Comparison of ENCODE assay signal across 8 mouse cellular contexts in genomic region chr12:112510733-112511372, GRCm38 (mm10). TPM values are rescaled to one million over a fixed set of nuclear protein-coding genes. Genes with fewer than 3 reads are reported as not detected.
DNase-seq lines count a peak whose midpoint lies in the region; ATAC-seq and TF ChIP-seq lines count a peak whose summit lies in the region.

No protein-coding gene starts in this region.

- H3K4me3 ChIP-seq in ES-Bruce4 (ENCODE audit: low read depth, low read length), result peak overlapping the region; percentile 44
- peak overlapping the region; percentile 44 for H3K4me3 ChIP-seq in embryonic facial prominence, embryonic 13.5 days
- peak overlapping the region; percentile 44 for H3K4me3 ChIP-seq in hindbrain, embryonic 14.5 days (replicated peaks; ENCODE audit: low read length)
- peak overlapping the region; percentile 42 for H3K4me3 ChIP-seq in limb, embryonic 10.5 days
- peak overlapping the region; percentile 43 for H3K4me3 ChIP-seq in neural tube, embryonic 15.5 days (replicated peaks)

- no peaks in the 10 kb centered on the region for H3K9me3 ChIP-seq in ES-Bruce4 (replicated peaks; ENCODE audit: control insufficient read depth, insufficient read depth, low read length, poor library complexity, severe bottlenecking)
- no peaks in the 10 kb centered on the region for H3K9me3 ChIP-seq in embryonic facial prominence, embryonic 13.5 days
- no peaks in the 10 kb centered on the region for H3K9me3 ChIP-seq in hindbrain, embryonic 14.5 days (ENCODE audit: control insufficient read depth, low read length)
- no peaks in the 10 kb centered on the region for H3K9me3 ChIP-seq in limb, embryonic 10.5 days (replicated peaks)
- H3K9me3 ChIP-seq in neural tube, embryonic 15.5 days (replicated peaks), result no peaks in the 10 kb centered on the region

- peak overlapping the region; percentile 80 for H3K4me2 ChIP-seq in embryonic facial prominence, embryonic 13.5 days
- H3K4me2 ChIP-seq in hindbrain, embryonic 14.5 days (replicated peaks), result peak overlapping the region; percentile 75
- H3K4me2 ChIP-seq in neural tube, embryonic 15.5 days, result peak overlapping the region; percentile 68

- peak; percentile 4 for DNase-seq in cerebellum, adult 11 months
- no peak for DNase-seq in cerebellum, adult 9-10 months
- DNase-seq in hindbrain, embryonic 14.5 days (ENCODE audit: low spot score), result peak; percentile 75
- peak; percentile 81 for DNase-seq in limb, embryonic 10.5 days (ENCODE audit: low spot score)
- DNase-seq in spleen, postnatal 4 days (ENCODE audit: low spot score in 2 of 2), result no peak

- no peak overlapping the region for H3K9ac ChIP-seq in ES-Bruce4 (ENCODE audit: low read depth, poor library complexity, severe bottlenecking)
- H3K9ac ChIP-seq in embryonic facial prominence, embryonic 13.5 days, result 0 out of 2 replicates have a peak overlapping the region, but pooled peaks have one; percentile 17
- H3K9ac ChIP-seq in hindbrain, embryonic 14.5 days, result peak overlapping the region; percentile 70
- H3K9ac ChIP-seq in neural tube, embryonic 15.5 days (replicated peaks), result peak overlapping the region; percentile 47

- WGBS in embryonic facial prominence, embryonic 13.5 days, result 2% methylated on average over 62 of the region's 62 CpGs
- WGBS in hindbrain, embryonic 14.5 days, result 1% methylated on average over 62 of the region's 62 CpGs
- 3% methylated on average over 62 of the region's 62 CpGs for WGBS in limb, embryonic 10.5 days
- WGBS in neural tube, embryonic 15.5 days, result 2% methylated on average over 62 of the region's 62 CpGs

- no peak for TF ChIP-seq CTCF in ES-Bruce4 (IDR thresholded peaks at IDR 0.05; ENCODE audit: low read depth, low read length)

- no peak for TF ChIP-seq EP300 in ES-Bruce4 (IDR thresholded peaks at IDR 0.05; ENCODE audit: insufficient read depth, low read depth, low read length)

- TF ChIP-seq POLR2A in ES-Bruce4 (IDR thresholded peaks at IDR 0.05; ENCODE audit: insufficient read depth, low read length), result no peak

- no peaks in the 10 kb centered on the region for H3K36me3 ChIP-seq in ES-Bruce4 (ENCODE audit: control insufficient read depth, insufficient read depth, low read length, poor library complexity, severe bottlenecking)
- H3K36me3 ChIP-seq in embryonic facial prominence, embryonic 13.5 days, result no peaks in the 10 kb centered on the region
- no peaks in the 10 kb centered on the region for H3K36me3 ChIP-seq in hindbrain, embryonic 14.5 days (replicated peaks; ENCODE audit: control insufficient read depth, insufficient read depth)
- no peaks in the 10 kb centered on the region for H3K36me3 ChIP-seq in limb, embryonic 10.5 days
- no peaks in the 10 kb centered on the region for H3K36me3 ChIP-seq in neural tube, embryonic 15.5 days

- H3K27ac ChIP-seq in ES-Bruce4 (ENCODE audit: insufficient read depth, low read length), result no peak overlapping the region
- no peak overlapping the region for H3K27ac ChIP-seq in embryonic facial prominence, embryonic 13.5 days
- H3K27ac ChIP-seq in hindbrain, embryonic 14.5 days, result peak overlapping the region; percentile 83
- H3K27ac ChIP-seq in limb, embryonic 10.5 days, result no peak overlapping the region
- peak overlapping the region; percentile 79 for H3K27ac ChIP-seq in neural tube, embryonic 15.5 days (replicated peaks)

- 0 out of 2 replicates have a peak, but pooled peaks have one; percentile 52 for ATAC-seq in embryonic facial prominence, embryonic 13.5 days (ENCODE audit: insufficient number of reproducible peaks, insufficient read depth, low FRiP score, low TSS enrichment, low read depth)
- peak; percentile 77 for ATAC-seq in hindbrain, embryonic 14.5 days (ENCODE audit: low FRiP score)
- ATAC-seq in neural tube, embryonic 15.5 days (ENCODE audit: low FRiP score), result peak; percentile 85

- H3K4me1 ChIP-seq in ES-Bruce4 (ENCODE audit: control insufficient read depth, insufficient read depth, low read length), result peaks cover 3% of the 10 kb centered on the region
- H3K4me1 ChIP-seq in embryonic facial prominence, embryonic 13.5 days, result peaks cover 12% of the 10 kb centered on the region
- peaks cover 55% of the 10 kb centered on the region for H3K4me1 ChIP-seq in hindbrain, embryonic 14.5 days (replicated peaks; ENCODE audit: control insufficient read depth, insufficient read depth, low read length)
- H3K4me1 ChIP-seq in limb, embryonic 10.5 days, result peaks cover 15% of the 10 kb centered on the region
- H3K4me1 ChIP-seq in neural tube, embryonic 15.5 days, result peaks cover 62% of the 10 kb centered on the region

- no peaks in the 10 kb centered on the region for H3K27me3 ChIP-seq in ES-Bruce4 (ENCODE audit: control insufficient read depth, insufficient read depth, low read length, poor library complexity, severe bottlenecking)
- H3K27me3 ChIP-seq in embryonic facial prominence, embryonic 13.5 days, result peaks cover 53% of the 10 kb centered on the region
- H3K27me3 ChIP-seq in hindbrain, embryonic 14.5 days (ENCODE audit: control insufficient read depth, insufficient read depth, low read length), result peaks cover 3% of the 10 kb centered on the region; the same call in 1 of the 2 replicates
- peaks cover 49% of the 10 kb centered on the region for H3K27me3 ChIP-seq in limb, embryonic 10.5 days (ENCODE audit: low read depth, poor library complexity, severe bottlenecking)
- no peaks in the 10 kb centered on the region; the same call in 1 of the 2 replicates for H3K27me3 ChIP-seq in neural tube, embryonic 15.5 days (replicated peaks)

RNA-seq across cellular contexts. Expression of gene Tmem179, which starts 5.7 kb away (rescaled TPM):
- 0.27 TPM in 1 of 2 replicates, not detected in the other for polyA plus RNA-seq in ES-Bruce4 (2011; ENCODE audit: insufficient read depth, insufficient read length, low read depth, missing spikeins)
- polyA plus RNA-seq in embryonic facial prominence, embryonic 13.5 days (2015; fragmentation: Nextera tagmentation; extraction: Ambion mirVana), result 0.92 and 1.0 TPM in 2 replicates
- 64.6 and 72.2 TPM in 2 replicates for polyA plus RNA-seq in hindbrain, embryonic 14.5 days (2014; fragmentation: Nextera tagmentation; extraction: Ambion mirVana)
- not detected in 2 replicates for polyA plus RNA-seq in limb, embryonic 10.5 days (2016; fragmentation: Nextera tagmentation; extraction: Ambion mirVana)
- 69.0 and 84.0 TPM in 2 replicates for polyA plus RNA-seq in neural tube, embryonic 15.5 days (2015; fragmentation: Nextera tagmentation; extraction: Ambion mirVana)

RNA-seq across cellular contexts. Expression of gene A530016L24Rik, which starts 21.6 kb away (rescaled TPM):
- not detected in 2 replicates for polyA plus RNA-seq in ES-Bruce4 (2011; ENCODE audit: insufficient read depth, insufficient read length, low read depth, missing spikeins)
- 0.10 and 0.12 TPM in 2 replicates for polyA plus RNA-seq in embryonic facial prominence, embryonic 13.5 days (2015; fragmentation: Nextera tagmentation; extraction: Ambion mirVana)
- polyA plus RNA-seq in hindbrain, embryonic 14.5 days (2014; fragmentation: Nextera tagmentation; extraction: Ambion mirVana), result 0.18 and 0.19 TPM in 2 replicates
- polyA plus RNA-seq in limb, embryonic 10.5 days (2016; fragmentation: Nextera tagmentation; extraction: Ambion mirVana), result not detected in 2 replicates
- 0.06 and 0.20 TPM in 2 replicates for polyA plus RNA-seq in neural tube, embryonic 15.5 days (2015; fragmentation: Nextera tagmentation; extraction: Ambion mirVana)

Comparison
In these comparisons a context has a peak if more than half of its experiments do, and no peak if none do; other contexts are left out.
1. DNase-seq: peak in cerebellum, adult 11 months (single experiment), hindbrain, embryonic 14.5 days (single experiment) and limb, embryonic 10.5 days (single experiment); none in cerebellum, adult 9-10 months (single experiment) and spleen, postnatal 4 days (0 of 2).
2. H3K27ac ChIP-seq: peak in hindbrain, embryonic 14.5 days (single experiment) and neural tube, embryonic 15.5 days (single experiment); none in ES-Bruce4 (single experiment), embryonic facial prominence, embryonic 13.5 days (single experiment) and limb, embryonic 10.5 days (single experiment).
3. RNA of gene Tmem179, which starts 5.7 kb away (polyA plus RNA-seq): 69.0 to 84.0 TPM in neural tube, embryonic 15.5 days and 64.6 to 72.2 TPM in hindbrain, embryonic 14.5 days; 0.92 to 1.0 TPM in embryonic facial prominence, embryonic 13.5 days, 0.27 TPM in ES-Bruce4 and not detected in limb, embryonic 10.5 days; every median in the first group is over 10 times any median in the second.
4. Peak in every context shown above with its lines, with median percentiles within 50 percentile points of each other: H3K4me3 ChIP-seq, ATAC-seq and H3K4me2 ChIP-seq.